Mouse (Mus musculus) urinary bladder, postnatal 25 days (tissue): ENCODE measurements around the gene Pcsk2.

Experiments
- DNase-seq: peaks from one replicate; pipeline ENCODE4 v3.0.0; 2022; ENCODE audit warnings: low spot score

Gene Pcsk2

GRCm38 (mm10) chr2:143644374-143644773, 98.4 kb downstream of the Pcsk2 start:
- DNase-seq = no peak

- no peak for DNase-seq
These were observed 100.0 kb downstream of the Pcsk2 start for GRCm38 (mm10) chr2:143646001-143646400.

GRCm38 (mm10) chr2:143654621-143655020, 108.7 kb downstream of the Pcsk2 start:
- no peak for DNase-seq

GRCm38 (mm10) chr2:143656968-143657367, 111.0 kb downstream of the Pcsk2 start:
- no peak for DNase-seq

- no peak for DNase-seq
These were observed 120.8 kb downstream of the Pcsk2 start for GRCm38 (mm10) chr2:143666785-143667184.

- DNase-seq = no peak
These were observed 131.9 kb downstream of the Pcsk2 start for GRCm38 (mm10) chr2:143677869-143678268.

- DNase-seq = no peak
These were observed 133.6 kb downstream of the Pcsk2 start for GRCm38 (mm10) chr2:143679513-143679912.

- DNase-seq = no peak
These were observed 136.1 kb downstream of the Pcsk2 start for GRCm38 (mm10) chr2:143681873-143682555.

GRCm38 (mm10) chr2:143683513-143683912, 137.6 kb downstream of the Pcsk2 start:
- DNase-seq = no peak

- no peak for DNase-seq
These were observed 145.3 kb downstream of the Pcsk2 start for GRCm38 (mm10) chr2:143691244-143691643.

GRCm38 (mm10) chr2:143696026-143696557, 150.1 kb downstream of the Pcsk2 start:
- no peak for DNase-seq

- DNase-seq = no peak
These were observed 150.7 kb downstream of the Pcsk2 start for GRCm38 (mm10) chr2:143696704-143697103.

- no peak for DNase-seq
These were observed 155.2 kb downstream of the Pcsk2 start for GRCm38 (mm10) chr2:143701141-143701540.

GRCm38 (mm10) chr2:143702931-143703344, 157.0 kb downstream of the Pcsk2 start:
- no peak for DNase-seq

GRCm38 (mm10) chr2:143708205-143708604, 162.2 kb downstream of the Pcsk2 start:
- no peak for DNase-seq

- DNase-seq = no peak
These were observed 163.3 kb downstream of the Pcsk2 start for GRCm38 (mm10) chr2:143709249-143709648.

GRCm38 (mm10) chr2:143709979-143710378, 164.0 kb downstream of the Pcsk2 start:
- no peak for DNase-seq

GRCm38 (mm10) chr2:143711886-143712285, 165.9 kb downstream of the Pcsk2 start:
- DNase-seq = no peak

GRCm38 (mm10) chr2:143712901-143713300, 166.9 kb downstream of the Pcsk2 start:
- no peak for DNase-seq

GRCm38 (mm10) chr2:143713902-143714301, 167.9 kb downstream of the Pcsk2 start:
- DNase-seq = no peak

GRCm38 (mm10) chr2:143715110-143715509, 169.2 kb downstream of the Pcsk2 start:
- no peak for DNase-seq

- DNase-seq = no peak
These were observed 177.3 kb downstream of the Pcsk2 start for GRCm38 (mm10) chr2:143723231-143723630.

GRCm38 (mm10) chr2:143724101-143724500, 178.1 kb downstream of the Pcsk2 start:
- DNase-seq = no peak

GRCm38 (mm10) chr2:143724720-143725119, 178.8 kb downstream of the Pcsk2 start:
- no peak for DNase-seq
